Mouse (Mus musculus) liver, adult 2 months (tissue): ENCODE measurements around the gene Skp2.

ENCODE experiments used
- CTCF ChIP-seq: fragments of 200-500 bp; IDR thresholded peaks from 2 replicates; pipeline ENCODE4 v1.5.1; 2011; ENCODE audit warnings: low read depth, low read length, control low read depth
- POLR2A ChIP-seq: fragments of 200-500 bp; IDR thresholded peaks from 2 replicates; pipeline ENCODE4 v1.6.1; 2011; ENCODE audit warnings: low read length, control low read depth; ENCODE audit not compliant: insufficient read depth; ENCODE audit errors: extremely low read depth

GRCm38 (mm10) chr15:9078481-9079300 lies 76.5 kb downstream of the Skp2 start:
- no peak for TF ChIP-seq POLR2A
- no peak for TF ChIP-seq CTCF
